Mouse (Mus musculus) lung, embryonic 15.5 days (tissue): ENCODE data around the gene Kctd21. TPM values are rescaled to one million over a fixed set of nuclear protein-coding genes. Genes with fewer than 3 reads are reported as not detected.

Source experiments
- ATAC-seq: fragments of 200-750 bp; cut with Nextera tagmentation; 2 replicates; pipeline ENCODE4 v1.8.0; 2017; ENCODE audit warnings: moderate number of reproducible peaks, borderline replicate concordance; ENCODE audit not compliant: low FRiP score, low TSS enrichment; ENCODE audit errors: extremely low read depth
- H3K27ac ChIP-seq: fragments of 300-500 bp; sonication (generic); 2 replicates; pipeline ENCODE4 v1.5.1; 2015; ENCODE audit warnings: moderate library complexity, mild to moderate bottlenecking, inconsistent platforms
- H3K27me3 ChIP-seq: fragments of 300-500 bp; sonication (generic); 2 replicates; pipeline ENCODE4 v1.6.1; 2015; ENCODE audit warnings: inconsistent platforms
- H3K36me3 ChIP-seq: fragments of 300-500 bp; sonication (generic); 2 replicates; pipeline ENCODE4 v1.6.1; 2015; ENCODE audit warnings: inconsistent platforms
- H3K4me1 ChIP-seq: fragments of 300-500 bp; sonication (generic); 2 replicates; pipeline ENCODE4 v1.6.1; 2015; ENCODE audit warnings: inconsistent platforms
- H3K4me2 ChIP-seq: fragments of 300-500 bp; sonication (generic); 2 replicates; pipeline ENCODE4 v1.6.1; 2015; ENCODE audit warnings: inconsistent platforms, mild to moderate bottlenecking, moderate library complexity
- H3K4me3 ChIP-seq: fragments of 300-500 bp; sonication (generic); 2 replicates; pipeline ENCODE4 v1.5.1; 2015; ENCODE audit warnings: mild to moderate bottlenecking, inconsistent platforms
- H3K9ac ChIP-seq: fragments of 300-500 bp; sonication (generic); 2 replicates; pipeline ENCODE4 v1.6.1; 2015; ENCODE audit warnings: inconsistent platforms
- H3K9me3 ChIP-seq: fragments of 300-500 bp; sonication (generic); 2 replicates; pipeline ENCODE4 v1.6.1; 2016; ENCODE audit warnings: inconsistent platforms
- WGBS: fragments of 180-500 bp; shearing (Covaris S2); methylation state at CpG from one replicate; pipeline ENCODE4 v1.1.7; 2015; 5-methylcytosine and 5-hydroxymethylcytosine counted together
- polyA plus RNA-seq: library from polyadenylated mRNA; unstranded; fragments of >200 nt; fragmentation: Nextera tagmentation; extraction: Ambion mirVana; gene quantifications from 2 replicates; pipeline ENCODE4 v1.2.1, GENCODE M21; 2015

Kctd21 gene
- polyA plus RNA-seq, 1 experiment from 2014 or later, result 5.1 TPM

GRCm38 (mm10) chr7:97340907-97341849 is 9.1 kb downstream of the Kctd21 start:
- Histone ChIP-seq H3K9me3 (no peaks in the 10 kb centered on the region), H3K36me3 (no peaks in the 10 kb centered on the region), H3K27ac (no peak overlapping the region), H3K4me1 (peaks cover 20% of the 10 kb centered on the region), H3K27me3 (no peaks in the 10 kb centered on the region), H3K9ac (no peak overlapping the region), H3K4me2 (no peak overlapping the region), H3K4me3 (no peak overlapping the region)
- ATAC-seq, result no peak
- 48% methylated on average over 18 of the region's 18 CpGs for WGBS

GRCm38 (mm10) chr7:97342961-97343360 is 10.8 kb downstream of the Kctd21 start:
- Histone ChIP-seq H3K4me2 (no peak overlapping the region), H3K9me3 (no peaks in the 10 kb centered on the region), H3K4me1 (peaks cover 23% of the 10 kb centered on the region), H3K27me3 (no peaks in the 10 kb centered on the region), H3K4me3 (no peak overlapping the region), H3K27ac (no peak overlapping the region), H3K9ac (no peak overlapping the region), H3K36me3 (no peaks in the 10 kb centered on the region)
- ATAC-seq, result no peak
- 53% methylated on average over 2 of the region's 2 CpGs for WGBS

GRCm38 (mm10) chr7:97344655-97345054 is 12.5 kb downstream of the Kctd21 start:
- H3K4me1 ChIP-seq, result peaks cover 23% of the 10 kb centered on the region
- H3K27me3 ChIP-seq, result no peaks in the 10 kb centered on the region
- 73% methylated on average over 2 of the region's 2 CpGs for WGBS
- no peak overlapping the region for H3K4me2 ChIP-seq
- H3K4me3 ChIP-seq, result no peak overlapping the region
- no peaks in the 10 kb centered on the region; the same call in 1 of the 2 replicates for H3K36me3 ChIP-seq
- H3K9ac ChIP-seq, result no peak overlapping the region
- no peak overlapping the region for H3K27ac ChIP-seq
- no peaks in the 10 kb centered on the region for H3K9me3 ChIP-seq
- ATAC-seq, result no peak

GRCm38 (mm10) chr7:97345229-97345871 is 13.2 kb downstream of the Kctd21 start:
- H3K4me1 ChIP-seq, result peaks cover 23% of the 10 kb centered on the region
- no peaks in the 10 kb centered on the region for H3K9me3 ChIP-seq
- H3K4me2 ChIP-seq, result no peak overlapping the region
- no peaks in the 10 kb centered on the region for H3K27me3 ChIP-seq
- H3K36me3 ChIP-seq, result no peaks in the 10 kb centered on the region; the same call in 1 of the 2 replicates
- H3K9ac ChIP-seq, result no peak overlapping the region
- peak; percentile 53; the same call in 1 of the 2 replicates for ATAC-seq
- H3K27ac ChIP-seq, result no peak overlapping the region
- WGBS, result 44% methylated on average over 10 of the region's 10 CpGs
- no peak overlapping the region for H3K4me3 ChIP-seq

GRCm38 (mm10) chr7:97346111-97346821 is 14.1 kb downstream of the Kctd21 start:
- Histone ChIP-seq H3K27me3 (no peaks in the 10 kb centered on the region), H3K4me2 (no peak overlapping the region), H3K9me3 (no peaks in the 10 kb centered on the region), H3K27ac (no peak overlapping the region), H3K9ac (no peak overlapping the region), H3K4me1 (peaks cover 23% of the 10 kb centered on the region), H3K36me3 (no peaks in the 10 kb centered on the region; the same call in 1 of the 2 replicates), H3K4me3 (no peak overlapping the region)
- no peak for ATAC-seq
- 64% methylated on average over 9 of the region's 9 CpGs for WGBS

GRCm38 (mm10) chr7:97346822-97347166 is 14.7 kb downstream of the Kctd21 start:
- peaks cover 19% of the 10 kb centered on the region for H3K4me1 ChIP-seq
- no peak overlapping the region for H3K9ac ChIP-seq
- 78% methylated on average over 4 of the region's 4 CpGs for WGBS
- H3K27me3 ChIP-seq, result no peaks in the 10 kb centered on the region
- no peak overlapping the region for H3K4me2 ChIP-seq
- ATAC-seq, result no peak
- no peak overlapping the region for H3K4me3 ChIP-seq
- H3K27ac ChIP-seq, result no peak overlapping the region
- no peaks in the 10 kb centered on the region for H3K9me3 ChIP-seq
- H3K36me3 ChIP-seq, result no peaks in the 10 kb centered on the region; the same call in 1 of the 2 replicates

- no peak overlapping the region for H3K4me2 ChIP-seq
- peaks cover 19% of the 10 kb centered on the region for H3K4me1 ChIP-seq
- no peaks in the 10 kb centered on the region for H3K9me3 ChIP-seq
- ATAC-seq, result no peak
- H3K9ac ChIP-seq, result no peak overlapping the region
- H3K4me3 ChIP-seq, result no peak overlapping the region
- no peaks in the 10 kb centered on the region for H3K27me3 ChIP-seq
- H3K36me3 ChIP-seq, result no peaks in the 10 kb centered on the region; the same call in 1 of the 2 replicates
- WGBS, result 93% methylated on average over 15 of the region's 15 CpGs
- H3K27ac ChIP-seq, result no peak overlapping the region
These were observed 15.3 kb downstream of the Kctd21 start for GRCm38 (mm10) chr7:97347464-97347863.

- no peak overlapping the region for H3K27ac ChIP-seq
- no peak overlapping the region for H3K4me3 ChIP-seq
- peaks cover 19% of the 10 kb centered on the region for H3K4me1 ChIP-seq
- WGBS, result 79% methylated on average over 3 of the region's 3 CpGs
- no peak overlapping the region for H3K4me2 ChIP-seq
- H3K27me3 ChIP-seq, result no peaks in the 10 kb centered on the region
- no peaks in the 10 kb centered on the region; the same call in 1 of the 2 replicates for H3K36me3 ChIP-seq
- H3K9ac ChIP-seq, result no peak overlapping the region
- no peak for ATAC-seq
- H3K9me3 ChIP-seq, result no peaks in the 10 kb centered on the region
These were observed 16.2 kb downstream of the Kctd21 start for GRCm38 (mm10) chr7:97348318-97348717.

- no peak for ATAC-seq
- no peak overlapping the region for H3K4me2 ChIP-seq
- H3K27me3 ChIP-seq, result no peaks in the 10 kb centered on the region
- peaks cover 19% of the 10 kb centered on the region for H3K4me1 ChIP-seq
- H3K4me3 ChIP-seq, result no peak overlapping the region
- no peaks in the 10 kb centered on the region for H3K9me3 ChIP-seq
- 73% methylated on average over 5 of the region's 5 CpGs for WGBS
- H3K36me3 ChIP-seq, result no peaks in the 10 kb centered on the region; the same call in 1 of the 2 replicates
- no peak overlapping the region for H3K27ac ChIP-seq
- no peak overlapping the region for H3K9ac ChIP-seq
These were observed 16.7 kb downstream of the Kctd21 start for GRCm38 (mm10) chr7:97348836-97349235.

GRCm38 (mm10) chr7:97349438-97349837 is 17.3 kb downstream of the Kctd21 start:
- Histone ChIP-seq H3K27me3 (no peaks in the 10 kb centered on the region), H3K27ac (no peak overlapping the region), H3K4me3 (no peak overlapping the region), H3K36me3 (no peaks in the 10 kb centered on the region; the same call in 1 of the 2 replicates), H3K4me1 (peaks cover 19% of the 10 kb centered on the region), H3K4me2 (no peak overlapping the region), H3K9ac (no peak overlapping the region), H3K9me3 (no peaks in the 10 kb centered on the region)
- no peak for ATAC-seq
- WGBS, result 91% methylated on average over 6 of the region's 6 CpGs

GRCm38 (mm10) chr7:97350891-97351290 is 18.8 kb downstream of the Kctd21 start:
- Histone ChIP-seq H3K27ac (no peak overlapping the region), H3K27me3 (no peaks in the 10 kb centered on the region), H3K4me1 (peaks cover 17% of the 10 kb centered on the region), H3K9me3 (no peaks in the 10 kb centered on the region), H3K4me3 (no peak overlapping the region), H3K4me2 (no peak overlapping the region), H3K36me3 (no peaks in the 10 kb centered on the region; the same call in 1 of the 2 replicates), H3K9ac (no peak overlapping the region)
- WGBS, result 86% methylated on average over 5 of the region's 5 CpGs
- ATAC-seq, result no peak
